Mouse (Mus musculus) hindbrain, embryonic 14.5 days (tissue): Measurements from ENCODE around the gene Treh. TPM values are rescaled to one million over a fixed set of nuclear protein-coding genes. Genes with fewer than 3 reads are reported as not detected.

Experiments used
- ATAC-seq: fragments of 200-750 bp; cut with Nextera tagmentation; 2 replicates; pipeline ENCODE4 v1.8.0; 2017; ENCODE audit warnings: moderate number of reproducible peaks, mild to moderate bottlenecking, moderate TSS enrichment, moderate library complexity; ENCODE audit not compliant: low FRiP score
- DNase-seq: peaks from one replicate; pipeline ENCODE4 v3.0.0-alpha.2; 2015; ENCODE audit warnings: low spot score
- H3K27ac ChIP-seq: fragments of 300-500 bp; sonication (generic); 2 replicates; pipeline ENCODE4 v1.5.1; 2014; ENCODE audit warnings: mild to moderate bottlenecking, moderate library complexity
- H3K27me3 ChIP-seq: fragments of 300-500 bp; sonication (generic); 2 replicates; pipeline ENCODE4 v1.6.1; 2014; ENCODE audit warnings: mild to moderate bottlenecking, low read length, mixed read lengths; ENCODE audit not compliant: control insufficient read depth, insufficient read depth
- H3K36me3 ChIP-seq: fragments of 300-500 bp; sonication (generic); replicated peaks from 2 replicates; pipeline ENCODE4 v1.6.1; 2014; ENCODE audit not compliant: control insufficient read depth, insufficient read depth
- H3K4me1 ChIP-seq: fragments of 300-500 bp; sonication (generic); replicated peaks from 2 replicates; pipeline ENCODE4 v1.6.1; 2014; ENCODE audit warnings: antibody characterized with exemption, low read length, mixed read lengths; ENCODE audit not compliant: control insufficient read depth, insufficient read depth
- H3K4me2 ChIP-seq: fragments of 300-500 bp; sonication (generic); replicated peaks from 2 replicates; pipeline ENCODE4 v1.6.1; 2014; ENCODE audit warnings: mild to moderate bottlenecking, moderate library complexity
- H3K4me3 ChIP-seq: fragments of 300-500 bp; sonication (generic); replicated peaks from 2 replicates; pipeline ENCODE4 v1.5.1; 2014; ENCODE audit warnings: mild to moderate bottlenecking, low read length
- H3K9ac ChIP-seq: fragments of 300-500 bp; sonication (generic); 2 replicates; pipeline ENCODE4 v1.6.1; 2014
- H3K9me3 ChIP-seq: fragments of 300-500 bp; sonication (generic); 2 replicates; pipeline ENCODE4 v1.6.1; 2016; ENCODE audit warnings: low read length; ENCODE audit not compliant: control insufficient read depth
- WGBS: fragments of 180-500 bp; shearing (Covaris S2); extraction: QIAGEN DNeasy Blood & Tissue Kit; methylation state at CpG from one replicate; pipeline ENCODE4 v1.1.7; 2014; 5-methylcytosine and 5-hydroxymethylcytosine counted together
- polyA plus RNA-seq: library from polyadenylated mRNA; unstranded; fragments of >200 nt; fragmentation: Nextera tagmentation; extraction: Ambion mirVana; gene quantifications from 2 replicates; pipeline ENCODE4 v1.2.1, GENCODE M21; 2014

Gene Treh
- polyA plus RNA-seq, 1 experiment from 2014 or later = not detected

DNA sequence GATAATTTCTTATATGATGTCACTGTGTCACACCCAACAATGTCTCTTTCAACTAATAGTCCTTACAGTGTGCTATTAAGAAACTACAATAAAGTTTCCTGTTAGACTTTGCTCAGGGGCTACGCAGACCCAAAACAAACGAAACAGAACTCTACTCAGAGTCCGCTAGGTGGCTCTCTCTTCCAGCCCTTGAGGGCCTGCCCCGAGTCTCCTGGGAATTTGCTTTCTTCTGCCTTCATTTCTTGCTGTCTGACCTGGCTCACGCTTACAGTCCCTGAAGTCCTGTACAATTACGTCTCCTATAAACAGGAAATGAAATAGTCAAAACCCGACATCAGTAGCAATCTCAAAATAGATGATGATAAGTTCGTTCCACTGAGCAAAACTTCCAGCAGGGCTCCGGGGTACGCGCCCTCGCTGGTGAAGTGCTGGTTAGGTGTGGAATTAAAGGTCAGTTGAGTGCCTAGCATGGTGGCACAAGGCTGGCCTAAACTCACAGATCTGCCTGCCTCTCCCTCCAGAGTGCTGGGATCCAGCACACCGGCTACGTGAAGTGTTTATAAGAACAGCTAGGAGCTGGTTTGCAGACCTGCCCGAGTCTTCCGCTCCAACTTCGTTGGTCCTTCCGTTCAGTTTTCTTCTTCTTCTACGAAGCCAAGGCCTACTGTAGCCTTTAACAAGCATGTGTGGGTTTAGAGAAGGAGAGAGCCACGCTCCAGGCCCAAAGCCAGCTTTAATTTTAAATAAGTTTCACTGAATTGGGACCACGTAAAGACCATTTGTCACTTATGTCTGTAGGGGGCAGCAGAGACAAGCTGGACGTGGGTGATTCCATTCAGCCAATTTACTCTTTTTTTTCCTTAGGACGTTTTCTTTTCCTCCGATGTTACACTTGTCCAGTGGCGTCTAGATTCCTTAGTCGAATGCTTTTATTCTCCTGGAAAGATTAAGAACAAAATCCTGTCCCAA is 17.7 kb upstream of the Treh start:
- no peaks in the 10 kb centered on the region for H3K27me3 ChIP-seq
- no peaks in the 10 kb centered on the region for H3K36me3 ChIP-seq
- H3K9ac ChIP-seq = no peak overlapping the region
- 28% methylated on average over 26 of the region's 26 CpGs for WGBS
- no peak overlapping the region for H3K4me3 ChIP-seq
- H3K9me3 ChIP-seq = no peaks in the 10 kb centered on the region
- peak; percentile 84 for DNase-seq
- no peak for ATAC-seq
- no peak overlapping the region for H3K27ac ChIP-seq
- H3K4me1 ChIP-seq = no peaks in the 10 kb centered on the region
- peak overlapping the region; percentile 35 for H3K4me2 ChIP-seq

DNA sequence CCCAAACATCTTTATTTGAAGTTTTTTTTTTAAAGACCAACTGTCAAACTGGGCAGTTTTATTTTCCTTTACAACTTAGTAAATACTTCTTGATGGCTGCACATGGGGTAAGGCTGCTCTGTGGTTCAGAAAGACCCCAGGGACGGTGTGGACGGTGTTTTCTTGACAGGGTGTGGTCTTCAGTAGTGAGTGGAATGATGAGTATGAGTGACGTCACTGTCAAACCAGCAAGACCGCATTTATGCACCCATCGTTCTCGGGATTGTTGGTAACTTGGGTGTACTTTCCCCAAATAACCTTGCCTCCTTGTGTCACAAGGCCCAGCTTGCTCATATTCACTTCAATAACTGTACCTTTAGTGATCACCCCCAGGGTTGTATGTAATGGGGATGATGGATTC is 9.3 kb upstream of the Treh start:
- Histone ChIP-seq H3K9me3 (no peaks in the 10 kb centered on the region), H3K4me2 (no peak overlapping the region), H3K9ac (no peak overlapping the region), H3K36me3 (no peaks in the 10 kb centered on the region), H3K27me3 (no peaks in the 10 kb centered on the region), H3K4me3 (no peak overlapping the region), H3K4me1 (no peaks in the 10 kb centered on the region), H3K27ac (no peak overlapping the region)
- 92% methylated on average over 6 of the region's 6 CpGs for WGBS
- ATAC-seq (no peak), DNase-seq (no peak)

DNA sequence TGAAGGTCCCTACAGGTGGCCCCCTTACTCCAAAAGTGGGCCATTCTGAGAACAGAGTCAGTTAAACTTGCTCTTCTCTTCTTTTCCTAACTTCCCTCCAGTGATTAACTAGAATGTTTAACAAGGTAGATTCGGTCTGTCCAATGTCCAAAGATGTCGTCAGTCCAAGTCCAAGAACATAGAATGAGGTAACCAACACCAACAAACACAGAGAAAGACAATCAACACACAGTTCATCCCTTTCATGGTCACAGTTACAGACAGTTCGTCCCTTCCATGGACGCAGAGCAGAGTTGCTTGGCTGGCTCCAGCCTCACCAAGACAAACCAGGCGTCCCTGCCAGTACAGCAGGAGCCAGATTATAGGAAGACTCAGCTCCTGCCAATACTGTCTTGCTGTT is 1.6 kb upstream of the Treh start:
- no peak for ATAC-seq
- no peak overlapping the region for H3K27ac ChIP-seq
- no peak for DNase-seq

DNA sequence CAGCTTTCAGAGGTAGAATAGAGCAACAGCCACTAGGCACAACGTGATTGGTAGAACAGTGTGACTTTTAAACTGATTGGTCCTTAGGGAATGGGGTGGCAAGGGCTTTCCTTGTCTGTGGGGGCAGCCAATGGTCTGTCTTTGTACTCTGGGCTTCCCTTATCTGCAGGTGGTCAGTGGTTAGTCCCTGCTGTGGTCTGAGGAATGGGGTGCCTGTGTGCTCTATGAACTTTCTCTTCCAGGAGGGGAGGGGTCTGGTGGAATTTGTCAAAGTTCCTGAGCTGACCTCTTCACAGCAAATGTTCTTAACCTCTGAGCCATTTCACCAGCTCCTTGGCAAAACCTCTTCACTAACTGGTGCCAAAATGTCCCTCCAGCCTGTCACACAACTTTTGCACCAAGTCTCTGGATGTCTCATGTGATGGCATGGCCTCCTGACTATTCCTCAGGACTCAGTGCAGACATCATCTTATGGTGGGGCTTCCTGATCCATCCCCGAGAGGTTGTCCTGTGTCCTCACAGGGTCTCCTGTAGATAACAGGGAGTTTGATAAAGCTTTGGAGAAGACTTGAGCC is 655 bp upstream of the Treh start:
- H3K4me1 ChIP-seq = no peaks in the 10 kb centered on the region
- DNase-seq (no peak), ATAC-seq (no peak)
- no peaks in the 10 kb centered on the region for H3K9me3 ChIP-seq
- H3K27ac ChIP-seq = no peak overlapping the region
- no peak overlapping the region for H3K9ac ChIP-seq
- no peak overlapping the region for H3K4me3 ChIP-seq
- no peaks in the 10 kb centered on the region for H3K36me3 ChIP-seq
- no peaks in the 10 kb centered on the region for H3K27me3 ChIP-seq
- H3K4me2 ChIP-seq = no peak overlapping the region
- WGBS = 74% methylated on average over 2 of the region's 2 CpGs

More for the DNA sequence above, 1.6 kb upstream of the Treh start:
- no peak overlapping the region for H3K4me2 ChIP-seq
- no peaks in the 10 kb centered on the region for H3K4me1 ChIP-seq
- H3K4me3 ChIP-seq = no peak overlapping the region
- 91% methylated on average over 5 of the region's 5 CpGs for WGBS
- no peaks in the 10 kb centered on the region for H3K27me3 ChIP-seq
- H3K9ac ChIP-seq = no peak overlapping the region
- H3K36me3 ChIP-seq = no peaks in the 10 kb centered on the region
- no peaks in the 10 kb centered on the region for H3K9me3 ChIP-seq

DNA sequence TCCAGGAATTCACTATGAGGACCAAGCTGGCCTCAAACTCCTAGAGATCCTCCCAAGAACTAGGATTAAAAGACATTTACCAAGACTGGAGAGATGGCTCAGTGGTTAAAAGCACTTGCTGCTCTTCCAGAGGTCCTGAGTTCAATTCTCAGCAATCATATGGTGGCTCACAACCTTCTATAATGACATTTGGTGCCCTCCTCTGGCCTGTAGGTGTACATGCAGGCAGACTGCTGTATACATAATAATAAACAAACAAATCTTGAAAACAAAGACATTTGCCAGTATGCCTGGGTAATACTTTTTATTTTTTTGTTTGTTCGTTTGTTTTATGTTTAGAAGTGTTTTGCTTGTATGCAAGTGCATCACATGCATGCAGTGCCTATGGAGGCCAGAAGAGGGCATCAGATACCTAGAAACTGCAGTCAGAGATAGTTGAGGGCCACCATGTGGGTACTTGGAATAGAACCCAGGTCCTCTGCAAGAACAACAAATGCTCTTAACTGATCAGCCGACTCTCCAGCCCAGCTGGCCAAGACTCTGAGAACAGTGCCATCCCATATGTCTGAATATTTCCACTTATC is 5.3 kb downstream of the Treh start:
- H3K9ac ChIP-seq = no peak overlapping the region
- H3K4me2 ChIP-seq = no peak overlapping the region
- DNase-seq (no peak), ATAC-seq (no peak)
- no peaks in the 10 kb centered on the region for H3K9me3 ChIP-seq
- no peaks in the 10 kb centered on the region for H3K4me1 ChIP-seq
- H3K4me3 ChIP-seq = no peak overlapping the region
- no peak overlapping the region for H3K27ac ChIP-seq
- no peaks in the 10 kb centered on the region for H3K36me3 ChIP-seq
- no peaks in the 10 kb centered on the region for H3K27me3 ChIP-seq
- WGBS = 90% methylated on average over 2 of the region's 2 CpGs

DNA sequence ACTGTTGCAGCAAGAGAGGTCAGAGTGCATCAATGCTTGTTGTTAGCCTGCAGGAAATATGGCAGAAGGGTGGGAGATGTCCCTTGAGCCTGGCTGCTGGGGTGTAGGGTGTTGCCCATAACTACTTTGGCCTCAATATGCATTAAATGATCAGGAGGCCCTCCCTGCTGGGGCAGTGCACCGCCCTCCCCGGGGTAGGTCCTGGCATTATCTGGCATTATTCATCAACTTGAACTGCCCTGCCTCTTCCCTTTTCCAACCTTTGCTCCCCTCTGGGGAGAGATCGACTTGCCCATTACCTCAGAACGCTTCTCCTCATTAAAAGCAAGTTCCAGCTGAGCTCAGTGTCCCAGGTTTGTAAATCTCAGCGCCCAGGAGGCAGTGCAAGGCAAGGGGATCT is 6.5 kb downstream of the Treh start:
- no peak overlapping the region for H3K27ac ChIP-seq
- H3K27me3 ChIP-seq = no peaks in the 10 kb centered on the region
- ATAC-seq = no peak
- no peaks in the 10 kb centered on the region for H3K36me3 ChIP-seq
- 67% methylated on average over 5 of the region's 5 CpGs for WGBS
- no peak overlapping the region for H3K4me3 ChIP-seq
- no peaks in the 10 kb centered on the region for H3K9me3 ChIP-seq
- no peaks in the 10 kb centered on the region for H3K4me1 ChIP-seq
- H3K4me2 ChIP-seq = no peak overlapping the region
- no peak for DNase-seq
- H3K9ac ChIP-seq = no peak overlapping the region

DNA sequence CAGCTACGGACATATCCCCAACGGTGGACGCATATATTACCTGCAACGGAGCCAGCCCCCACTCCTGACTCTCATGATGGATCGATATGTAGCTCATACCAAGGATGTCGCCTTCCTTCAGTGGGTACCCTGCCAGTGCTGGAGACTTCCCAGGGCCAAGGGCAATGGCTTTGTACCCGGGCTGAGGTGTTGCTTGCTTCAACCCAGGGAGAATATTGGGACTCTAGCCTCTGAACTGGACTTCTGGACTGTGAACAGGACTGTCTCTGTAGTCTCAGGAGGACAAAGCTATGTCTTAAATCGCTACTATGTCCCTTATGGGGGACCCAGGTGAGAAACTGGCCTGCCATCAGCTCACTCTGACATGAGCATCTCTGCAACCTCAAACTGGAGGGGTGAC is 10.0 kb downstream of the Treh start:
- Histone ChIP-seq H3K9me3 (no peaks in the 10 kb centered on the region), H3K4me3 (no peak overlapping the region), H3K36me3 (peaks cover 15% of the 10 kb centered on the region), H3K4me1 (peaks cover 21% of the 10 kb centered on the region; the same call in 1 of the 2 replicates), H3K27ac (no peak overlapping the region), H3K9ac (no peak overlapping the region), H3K4me2 (no peak overlapping the region), H3K27me3 (no peaks in the 10 kb centered on the region)
- no peak for ATAC-seq
- DNase-seq = no peak
- WGBS = 90% methylated on average over 8 of the region's 8 CpGs

DNA sequence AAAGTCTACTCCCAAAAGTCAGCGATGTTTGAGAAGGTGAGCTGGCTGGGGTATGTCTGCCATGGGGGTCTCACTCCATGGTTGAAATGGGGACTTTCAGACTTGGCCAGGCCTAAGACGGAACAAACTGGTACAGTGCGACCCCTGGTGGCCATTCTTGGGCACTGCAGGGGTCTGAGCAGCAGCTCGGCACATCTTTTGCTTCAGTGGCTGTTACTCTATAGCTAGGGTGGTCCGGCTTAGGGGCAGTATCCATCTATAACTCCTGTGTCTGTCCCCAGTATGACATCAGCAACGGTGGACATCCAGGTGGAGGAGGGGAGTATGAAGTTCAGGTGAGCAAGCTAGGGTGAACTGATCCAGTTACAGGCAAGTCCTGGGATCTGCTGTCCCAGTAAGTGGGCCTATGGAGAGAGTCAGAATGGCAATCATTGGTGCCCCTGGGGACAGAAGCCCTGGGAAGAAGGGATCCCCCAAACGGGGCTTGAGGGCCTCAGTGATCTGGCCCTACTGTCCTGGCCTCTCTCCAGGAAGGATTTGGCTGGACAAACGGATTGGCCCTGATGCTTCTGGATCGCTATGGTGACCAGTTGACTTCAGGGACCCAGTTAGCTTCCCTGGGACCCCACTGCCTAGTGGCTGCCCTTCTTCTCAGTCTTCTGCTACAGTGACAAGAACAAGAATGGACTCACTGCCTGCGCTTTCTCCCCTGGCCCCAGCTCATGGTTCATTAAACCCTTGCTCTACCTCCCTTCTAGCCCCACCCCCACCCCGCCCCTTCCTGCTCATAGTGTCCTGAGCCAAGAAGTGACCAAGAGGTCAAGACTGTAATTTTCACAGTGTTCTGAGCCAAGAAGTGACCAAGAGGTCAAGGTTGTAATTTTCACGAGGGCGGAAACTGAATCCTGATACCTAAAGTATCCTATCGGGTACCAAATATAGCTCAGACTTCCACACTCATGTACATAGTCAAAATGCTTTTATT is 12.6 kb downstream of the Treh start:
- Histone ChIP-seq H3K9me3 (no peaks in the 10 kb centered on the region), H3K4me1 (peaks cover 21% of the 10 kb centered on the region; the same call in 1 of the 2 replicates), H3K27me3 (no peaks in the 10 kb centered on the region), H3K4me2 (no peak overlapping the region), H3K4me3 (no peak overlapping the region), H3K27ac (peak overlapping the region; percentile 34; the same call in 1 of the 2 replicates), H3K36me3 (peaks cover 40% of the 10 kb centered on the region), H3K9ac (no peak overlapping the region)
- 29% methylated on average over 14 of the region's 14 CpGs for WGBS
- DNase-seq = peak; percentile 91
- peak; percentile 46 for ATAC-seq
